Mouse (Mus musculus): Measurements from ENCODE around the gene Zcchc7. TPM values are rescaled to one million over a fixed set of nuclear protein-coding genes. Genes with fewer than 3 reads are reported as not detected.

The Zcchc7 gene
- 10 to 100 TPM; 39.6 to 71.4 TPM for total RNA-seq (2021)

DNA sequence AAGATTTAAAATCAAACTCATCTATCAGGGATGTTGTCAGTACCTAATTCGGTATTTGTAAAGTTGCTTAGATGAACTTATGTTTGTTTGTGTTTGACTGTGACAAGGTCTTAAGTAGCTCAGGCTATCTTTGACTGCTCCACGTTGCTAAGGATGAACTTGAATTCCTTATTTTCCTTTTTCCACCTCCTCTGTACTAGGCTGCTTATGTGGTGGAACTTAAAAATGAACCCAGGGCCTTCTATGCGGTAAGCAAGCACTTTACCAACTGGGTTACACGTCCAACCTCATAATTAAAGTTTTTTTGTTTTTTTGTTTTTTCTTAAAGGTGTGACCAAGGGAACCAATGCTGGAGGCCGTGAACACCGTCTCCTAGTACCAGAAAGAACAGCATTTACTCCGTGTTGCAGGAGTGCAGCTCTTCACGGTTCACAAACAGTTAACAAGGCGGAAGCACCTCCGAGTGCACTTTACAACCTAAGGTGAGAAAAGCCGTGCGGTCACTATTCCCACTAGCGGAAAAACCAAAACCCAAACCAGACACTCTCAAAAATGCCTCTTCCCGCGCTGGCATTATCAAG, at the start of gene Zcchc7:
Gene Zcchc7, plus strand, starts transcription at position 325 of the 581 bp plus-strand sequence.
- no peak for DNase-seq (ENCODE audit: low spot score in 2 of 2)
- intact Hi-C loops (cut with DNase I), result loop anchor here (10.0 kb wide), 2 partner anchors 139 to 431 kb away; no protein-coding TSS in a partner anchor

DNA sequence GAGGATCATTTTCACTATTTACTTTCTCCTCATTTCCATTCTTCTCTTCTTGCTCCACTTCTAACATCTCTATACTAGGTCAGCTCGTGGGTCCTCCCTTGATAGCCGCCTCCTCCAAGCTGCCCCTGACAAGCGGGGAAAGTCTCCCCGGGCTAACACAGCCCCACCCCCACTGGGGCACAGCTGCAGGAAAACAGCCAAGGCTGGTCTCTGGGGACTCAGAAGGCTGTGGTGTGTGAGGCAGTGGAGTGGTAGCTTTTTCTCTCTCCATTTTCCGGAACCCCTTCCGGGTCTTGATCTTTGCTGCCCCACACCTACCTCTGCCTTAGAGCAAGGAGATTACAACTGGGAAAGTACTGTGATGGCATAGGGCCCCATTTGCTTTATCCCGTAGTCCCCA, 49.7 kb upstream of the Zcchc7 start:
- no peak for DNase-seq (ENCODE audit: low spot score in 2 of 2)
- intact Hi-C loops (cut with DNase I), result no loop called here

DNA sequence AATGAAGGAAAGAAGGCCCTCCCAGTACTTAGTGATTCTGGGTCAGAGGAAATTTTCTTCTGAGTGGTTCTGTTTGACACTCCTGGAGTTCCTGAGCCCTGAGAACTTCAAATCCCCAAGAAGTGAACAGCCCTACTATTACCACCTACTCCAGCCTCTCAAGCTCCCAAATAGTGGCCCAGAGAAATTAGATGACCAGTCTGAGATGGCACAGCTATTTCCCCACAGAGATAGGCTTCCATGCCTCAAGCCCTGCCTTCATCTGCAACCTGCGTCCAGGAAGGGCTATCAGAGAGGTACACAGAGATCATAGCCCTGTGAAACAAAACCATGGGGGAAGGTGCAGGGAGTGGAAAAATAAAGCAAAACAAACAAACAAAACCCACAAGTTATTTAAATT, 48.8 kb upstream of the Zcchc7 start:
- intact Hi-C loops (cut with DNase I), result no loop called here
- no peak for DNase-seq (ENCODE audit: low spot score in 2 of 2)

DNA sequence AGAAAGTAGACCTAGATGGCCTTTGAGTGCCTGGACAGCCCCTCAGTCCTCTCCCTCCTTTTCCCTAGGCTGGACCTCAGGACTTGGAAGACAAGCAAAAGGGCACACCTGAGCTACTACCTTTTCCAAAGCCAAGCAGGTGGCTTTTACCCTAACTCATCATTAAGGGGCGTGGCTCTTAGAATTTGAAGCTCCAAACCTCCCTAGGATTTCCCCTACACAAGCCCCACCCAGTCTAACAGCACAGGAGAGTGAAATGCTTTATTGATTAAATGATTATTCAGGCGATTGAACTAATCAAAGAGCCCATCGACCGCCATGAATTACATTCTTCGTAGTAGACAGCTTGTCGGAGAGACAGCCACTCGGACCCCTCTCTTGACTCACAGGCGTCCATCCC, 47.4 kb upstream of the Zcchc7 start:
- intact Hi-C loops (cut with DNase I), result no loop called here
- no peak for DNase-seq (ENCODE audit: low spot score in 2 of 2)

DNA sequence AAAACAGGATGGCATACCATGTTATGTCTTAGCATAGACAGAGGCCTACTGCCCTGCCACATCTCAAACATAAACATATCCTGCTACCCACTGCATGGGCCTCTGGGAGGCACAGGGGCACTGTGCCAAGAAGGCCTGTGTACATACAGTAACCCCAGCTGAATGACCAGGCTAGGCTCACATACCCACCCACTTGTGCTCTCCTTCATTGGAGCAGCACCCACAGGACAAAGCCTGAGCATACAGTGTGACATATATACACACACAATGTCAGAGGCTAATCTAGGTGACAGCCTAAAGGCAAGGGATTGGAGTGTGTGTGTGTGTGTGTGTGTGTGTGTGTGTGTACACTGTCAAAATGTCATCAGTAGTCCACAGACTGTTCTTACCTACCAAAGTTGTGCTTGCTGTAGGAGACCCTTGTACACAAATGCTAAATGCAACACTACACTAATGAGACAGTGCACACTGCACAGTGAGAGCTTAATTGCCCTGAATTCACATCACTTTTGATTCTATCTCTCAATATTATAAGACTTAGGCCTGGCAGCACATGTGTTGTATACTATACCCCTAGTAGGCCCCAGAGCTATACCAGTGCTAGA, 46.5 kb upstream of the Zcchc7 start:
- intact Hi-C loops (cut with DNase I), result no loop called here
- no peak for DNase-seq (ENCODE audit: low spot score in 2 of 2)

DNA sequence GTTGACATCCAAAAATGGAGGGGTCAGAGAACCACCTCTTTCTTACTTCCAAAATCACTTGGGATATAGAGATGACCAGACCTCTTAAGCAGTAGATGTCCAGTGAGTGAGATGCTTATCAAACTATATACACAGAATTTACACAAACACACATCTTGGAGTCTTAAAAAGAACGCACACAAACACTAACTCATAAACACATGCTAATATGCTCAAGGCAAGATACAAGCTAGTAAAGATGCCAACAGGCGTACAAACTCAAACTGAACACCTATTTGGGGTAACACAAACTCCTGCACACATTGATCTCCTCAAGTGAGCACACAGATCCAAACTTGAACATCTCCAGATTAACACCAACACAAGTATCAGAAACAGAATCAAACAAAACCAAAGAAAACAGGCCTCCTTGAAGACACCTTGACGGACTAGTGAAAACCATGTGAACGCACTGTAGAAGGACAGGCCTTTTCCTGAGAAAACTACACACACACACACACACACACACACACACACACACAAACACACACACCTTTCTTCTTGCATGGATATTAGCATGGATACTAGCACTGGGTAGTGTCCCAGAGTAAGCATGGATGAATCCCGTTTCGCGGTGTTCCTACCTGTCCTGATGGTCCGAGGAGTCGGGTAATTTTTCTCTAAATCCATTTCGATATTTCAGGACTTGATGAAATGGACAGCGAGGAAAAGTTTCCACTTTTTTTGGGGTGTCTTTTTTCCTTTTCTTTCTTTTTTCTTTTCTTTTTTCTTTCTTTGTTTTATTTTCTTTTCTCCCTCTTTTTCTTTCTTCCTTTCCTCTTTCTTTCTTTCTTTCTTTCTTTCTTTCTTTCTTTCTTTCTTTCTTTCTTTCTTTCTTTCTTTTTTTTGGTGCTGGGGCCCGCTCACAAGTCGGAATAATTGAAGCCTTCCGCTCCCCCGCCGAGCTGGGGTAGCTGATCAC, 45.7 kb upstream of the Zcchc7 start, which contains the start of gene Pax5:
Gene Pax5, minus strand, starts transcription at position 748 of the 961 bp plus-strand sequence.
- DNase-seq (ENCODE audit: low spot score in 2 of 2), result no peak
- intact Hi-C loops (cut with DNase I), result loop anchor here (10.0 kb wide), 1 partner anchor 1635 kb away; the partner anchor contains the start of gene Foxe1

DNA sequence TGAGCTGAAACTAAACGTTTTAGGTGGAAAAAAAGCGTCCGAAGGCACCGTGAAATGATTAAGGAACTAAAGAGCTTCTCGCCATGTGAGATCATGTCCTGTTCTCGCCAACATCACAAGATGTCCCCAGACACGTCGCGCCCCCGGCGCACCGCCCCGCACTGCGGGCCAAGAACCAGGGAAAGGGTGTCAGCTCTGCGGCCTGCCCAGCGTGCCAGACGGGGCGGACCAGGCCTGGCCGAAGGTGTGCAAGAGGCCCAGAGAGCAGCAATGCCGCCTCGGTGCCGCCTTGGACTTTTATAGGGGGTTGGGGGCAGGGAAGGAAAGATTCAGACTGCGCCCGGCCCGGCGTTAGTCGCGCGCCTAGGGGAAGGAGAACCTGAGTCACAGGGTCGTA, 45.0 kb upstream of the Zcchc7 start:
- intact Hi-C loops (cut with DNase I), result loop anchor here (10.0 kb wide), 1 partner anchor 1634 kb away; the partner anchor contains the start of gene Foxe1
- no peak for DNase-seq (ENCODE audit: low spot score in 2 of 2)

DNA sequence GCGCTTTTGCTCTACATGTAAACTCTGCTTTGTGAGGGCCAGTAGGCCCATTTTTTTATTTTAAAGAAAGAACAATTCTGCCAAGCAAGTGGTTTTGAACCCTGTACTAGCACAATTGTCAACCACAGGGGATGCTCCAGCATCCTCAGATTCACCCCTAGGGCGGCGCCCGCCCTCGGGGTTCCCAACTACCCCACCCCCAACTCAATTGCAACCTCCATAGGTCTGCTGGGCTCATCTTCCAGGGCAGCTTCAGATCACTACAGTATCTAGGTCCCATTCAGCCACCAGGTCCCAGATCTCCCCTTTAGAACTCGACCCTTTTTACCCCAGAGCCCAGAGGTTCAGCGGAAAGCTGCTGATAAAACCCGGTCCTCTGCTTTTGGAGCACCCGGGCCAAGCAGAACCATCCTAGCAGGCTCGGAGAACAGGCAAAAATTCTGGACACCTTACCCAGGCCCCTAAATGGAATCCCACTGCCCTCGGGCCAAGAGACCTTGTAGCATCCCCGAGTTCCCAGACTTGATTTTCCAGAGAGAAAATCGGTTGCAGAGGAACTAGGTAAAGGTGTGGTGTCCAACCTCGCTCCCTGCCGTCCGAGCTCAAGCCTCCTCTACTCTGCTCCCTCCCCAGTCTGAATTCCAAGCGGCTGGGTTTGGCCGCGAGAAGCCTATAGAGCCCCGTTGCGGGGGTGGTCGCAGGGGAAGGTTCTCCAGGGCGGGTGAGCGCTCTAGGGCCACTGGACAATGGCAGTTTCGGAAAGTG, 44.4 kb upstream of the Zcchc7 start:
- no peak for DNase-seq (ENCODE audit: low spot score in 2 of 2)
- intact Hi-C loops (cut with DNase I), result loop anchor here (10.0 kb wide), 1 partner anchor 1633 kb away; the partner anchor contains the start of gene Foxe1

DNA sequence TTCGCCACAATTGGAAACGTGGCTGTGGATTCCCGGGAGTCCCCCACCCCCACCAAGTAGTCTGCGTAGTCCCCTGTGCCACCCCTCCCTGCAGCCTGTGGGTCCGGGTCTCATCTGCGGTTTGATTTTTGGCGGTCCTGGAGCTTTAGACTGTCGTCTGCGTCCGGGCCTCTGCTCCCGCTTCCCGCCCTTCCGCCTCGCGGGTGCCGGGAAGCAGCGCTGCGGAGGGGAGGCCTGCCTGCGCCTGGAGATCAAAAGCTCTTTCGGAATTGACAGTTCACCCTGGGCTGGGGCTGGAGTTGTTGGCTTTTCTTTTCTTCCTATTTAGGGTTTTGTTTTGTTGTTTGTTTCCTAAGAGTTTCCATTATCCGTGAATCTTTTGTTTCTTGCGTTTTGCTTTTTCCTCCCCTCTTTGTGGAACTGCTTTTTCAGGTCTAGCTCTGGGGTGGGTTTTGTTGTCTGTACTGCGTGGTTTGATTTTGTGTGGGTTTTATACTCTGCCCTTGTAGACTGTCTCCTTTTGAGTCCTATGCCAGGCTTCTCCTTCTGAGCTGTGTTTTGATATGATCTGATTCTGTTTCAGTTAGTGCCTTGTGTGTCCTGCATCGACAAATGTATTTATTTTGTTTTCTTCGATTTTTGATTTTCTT, 43.5 kb upstream of the Zcchc7 start:
- intact Hi-C loops (cut with DNase I), result loop anchor here (10.0 kb wide), 1 partner anchor 1633 kb away; the partner anchor contains the start of gene Foxe1
- no peak for DNase-seq (ENCODE audit: low spot score in 2 of 2)

GRCm38 (mm10) chr4:44712786-44713553, 42.7 kb upstream of the Zcchc7 start:
- intact Hi-C loops (cut with DNase I), result loop anchor here (10.0 kb wide), 1 partner anchor 1632 kb away; the partner anchor contains the start of gene Foxe1
- peak in 1 of 2 experiments; percentile 18 for DNase-seq (ENCODE audit: low spot score in 2 of 2)

- intact Hi-C loops (cut with DNase I), result loop anchor here (10.0 kb wide), 1 partner anchor 1631 kb away; the partner anchor contains the start of gene Foxe1
- DNase-seq (ENCODE audit: low spot score in 2 of 2), result no peak
These were observed 42.1 kb upstream of the Zcchc7 start for GRCm38 (mm10) chr4:44713554-44714051.

DNA sequence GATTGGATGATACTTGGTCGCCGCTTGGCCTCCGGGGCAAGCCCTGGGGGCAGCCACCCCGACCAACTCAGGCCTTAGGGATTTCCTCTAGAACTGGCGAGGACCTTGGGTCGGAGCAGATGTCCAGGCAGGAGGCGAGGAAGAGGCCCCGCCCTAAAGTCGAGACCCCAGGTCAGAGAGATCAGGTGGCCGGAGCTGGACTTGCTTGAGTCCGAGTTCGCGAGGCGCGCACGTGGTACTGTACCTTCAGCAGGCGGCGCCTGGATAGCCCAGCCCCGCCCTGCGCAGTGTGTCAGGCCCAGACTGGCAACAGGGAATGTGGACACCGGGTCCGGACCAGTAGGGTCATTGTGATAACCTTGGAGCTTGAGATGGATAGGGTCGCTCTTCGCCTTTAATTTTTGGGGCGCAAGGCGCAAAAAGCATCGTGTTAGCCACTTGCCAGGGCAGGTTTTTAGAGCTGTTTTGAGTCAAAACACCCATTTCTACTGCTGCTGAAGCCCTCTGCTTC, 41.5 kb upstream of the Zcchc7 start:
- intact Hi-C loops (cut with DNase I), result loop anchor here (10.0 kb wide), 1 partner anchor 1631 kb away; the partner anchor contains the start of gene Foxe1
- DNase-seq (ENCODE audit: low spot score in 2 of 2), result no peak

GRCm38 (mm10) chr4:44715621-44716160, 40.0 kb upstream of the Zcchc7 start:
- DNase-seq (ENCODE audit: low spot score in 2 of 2), result no peak
- intact Hi-C loops (cut with DNase I), result loop anchor here (10.0 kb wide), 1 partner anchor 1629 kb away; the partner anchor contains the start of gene Foxe1

- intact Hi-C loops (cut with DNase I), result loop anchor here (10.0 kb wide), 1 partner anchor 1628 kb away; the partner anchor contains the start of gene Foxe1
These were observed 39.3 kb upstream of the Zcchc7 start for GRCm38 (mm10) chr4:44716391-44716790.

GRCm38 (mm10) chr4:44717676-44718075, 38.0 kb upstream of the Zcchc7 start:
- intact Hi-C loops (cut with DNase I), result loop anchor here (10.0 kb wide), 1 partner anchor 1627 kb away; the partner anchor contains the start of gene Foxe1
- DNase-seq (ENCODE audit: low spot score in 2 of 2), result no peak

More at GRCm38 (mm10) chr4:44716391-44716790, 39.3 kb upstream of the Zcchc7 start:
- no peak for DNase-seq (ENCODE audit: low spot score in 2 of 2)

DNA sequence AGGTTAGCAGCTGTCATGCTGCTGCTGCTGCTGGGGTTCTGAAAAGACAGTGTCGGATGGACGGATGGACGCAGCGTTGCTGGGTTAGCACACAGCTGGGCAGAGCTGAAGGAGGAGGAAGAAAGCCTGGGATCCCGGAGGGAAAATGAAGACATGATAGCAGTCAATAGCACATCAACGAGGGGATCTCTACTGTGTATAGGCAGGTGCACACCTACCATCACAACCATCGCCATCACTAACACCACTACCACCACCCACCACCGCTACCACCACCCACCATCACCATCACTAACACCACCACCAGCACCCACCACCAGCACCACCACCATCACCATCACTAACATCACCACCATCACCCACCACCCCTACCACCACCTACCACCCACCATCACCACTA, 35.6 kb upstream of the Zcchc7 start:
- intact Hi-C loops (cut with DNase I), result no loop called here
- DNase-seq (ENCODE audit: low spot score in 2 of 2), result no peak

DNA sequence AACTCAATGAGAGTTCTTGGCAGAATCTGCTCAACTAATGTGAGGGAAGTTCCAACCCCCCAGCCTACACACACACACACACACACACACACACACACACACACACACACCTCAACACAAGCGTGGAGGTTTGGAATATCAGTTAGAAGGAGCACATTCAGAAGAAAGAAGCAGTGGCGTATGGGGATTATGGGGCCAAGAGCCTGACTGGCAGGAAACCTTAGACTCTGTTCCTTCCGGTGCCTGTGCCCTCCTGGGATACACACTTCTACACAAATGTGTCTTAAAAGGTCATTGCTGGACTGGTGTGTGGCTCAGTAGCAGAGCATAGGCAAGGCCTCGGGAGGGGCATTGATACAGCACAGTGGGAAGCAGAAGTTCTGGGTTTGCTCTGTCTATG, 34.4 kb upstream of the Zcchc7 start:
- no peak for DNase-seq (ENCODE audit: low spot score in 2 of 2)

More for the DNA sequence above, 34.4 kb upstream of the Zcchc7 start:
- intact Hi-C loops (cut with DNase I), result no loop called here

All from left cerebral cortex, postnatal 36 days (tissue).